Mouse (Mus musculus) left cerebral cortex, postnatal 10 days (tissue): ENCODE measurements at regions not wholly inside any gene's neighbourhood (a gene's known extent, or its start where the extent isn't known, plus 50 kb on each side); places are given as distances from the start of the nearest gene placed in this dataset.
"Not testable (repeated sequence)": the region's sequence is repeated elsewhere in the genome, so short reads cannot be mapped to it uniquely, and the experiment has no call there.

Source experiments
- DNase-seq, 2 experiments: peaks; one replicate each; pipeline ENCODE4 v3.0.0; 2021 to 2022; ENCODE audit warnings: low spot score in 2 of 2, mixed read lengths in 1 of 2; ENCODE audit errors: extremely low spot score in 1 of 2
- intact Hi-C: fragments of 180-260 bp; cut with DNase I; formaldehyde crosslinking; loops from one replicate; pipeline ENCODE4 v1.15.1; 2025

DNA sequence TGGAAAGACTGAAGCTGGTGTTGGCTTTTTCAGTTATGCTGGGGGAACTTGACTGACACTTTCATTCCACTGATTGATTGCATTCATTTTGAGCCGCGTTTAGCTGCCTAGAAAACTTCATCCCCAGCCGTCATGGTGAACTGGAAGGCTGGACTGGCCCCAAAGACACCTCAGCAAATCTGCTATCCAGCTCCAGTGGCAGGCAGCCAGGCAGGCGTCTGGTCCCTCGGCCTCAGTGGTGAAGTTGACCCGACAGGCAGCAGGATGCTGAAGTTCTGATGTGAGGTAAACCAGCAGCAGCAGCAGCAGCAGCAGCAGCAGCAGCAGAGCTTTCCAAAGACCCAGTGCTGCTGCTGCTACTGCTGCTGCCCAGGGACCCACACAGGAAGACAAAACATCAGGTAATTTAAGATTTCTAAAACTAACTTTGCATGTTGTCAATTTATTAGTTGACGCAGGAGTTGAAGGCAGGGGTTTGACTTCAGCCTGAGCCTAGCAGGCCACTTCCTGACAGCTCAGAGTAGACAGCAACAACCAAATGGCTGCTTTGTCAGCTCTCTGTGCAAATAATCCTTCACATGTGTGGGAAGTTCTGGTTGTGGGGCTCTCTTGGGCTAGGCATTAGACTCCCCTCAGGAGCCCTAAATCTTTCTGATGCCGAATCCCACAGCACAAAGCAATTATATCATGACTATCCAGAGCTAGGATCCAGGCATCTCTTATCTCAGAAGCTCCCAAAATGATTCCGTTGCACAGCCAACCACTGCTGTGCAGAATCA, 200.4 kb upstream of the Nhs start:
- intact Hi-C loops, result no loop called here
- peak in 1 of 2 experiments; percentile 27 for DNase-seq

- intact Hi-C loops, result no loop called here
- no peak for DNase-seq
Measured at GRCm38 (mm10) chrX:162348341-162348740, 188.8 kb upstream of the Nhs start.

- no peak for DNase-seq
- intact Hi-C loops, result no loop called here
Measured at GRCm38 (mm10) chrX:162347886-162348285, 188.4 kb upstream of the Nhs start.

- intact Hi-C loops, result no loop called here
Measured at GRCm38 (mm10) chrX:162345497-162346143, 186.1 kb upstream of the Nhs start.

GRCm38 (mm10) chrX:162332121-162332520, 172.6 kb upstream of the Nhs start:
- no peak for DNase-seq
- intact Hi-C loops, result no loop called here

More at GRCm38 (mm10) chrX:162345497-162346143, 186.1 kb upstream of the Nhs start:
- DNase-seq, result peak in 1 of 2 experiments; percentile 16

DNA sequence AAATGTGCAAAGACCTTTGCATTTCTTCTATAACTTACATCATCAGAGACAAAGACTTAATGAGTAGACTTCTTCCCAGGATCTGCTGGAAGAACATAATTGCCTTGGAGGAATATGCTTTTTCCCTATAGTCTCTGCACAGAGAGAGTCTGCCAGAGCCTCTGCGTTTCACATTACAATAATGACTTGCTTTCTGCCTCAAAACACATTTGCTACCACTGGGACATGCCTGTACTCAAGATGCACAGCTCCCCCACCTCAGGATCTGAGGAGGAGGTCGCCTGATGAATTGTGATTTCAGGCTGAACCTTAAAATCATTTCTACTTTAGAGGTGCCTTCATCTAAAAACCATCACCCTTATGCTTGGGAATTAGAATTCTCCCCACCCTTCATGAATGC, 148.1 kb upstream of the Nhs start:
- no peak for DNase-seq
- intact Hi-C loops, result no loop called here

GRCm38 (mm10) chrX:162304145-162304544, 144.6 kb upstream of the Nhs start:
- intact Hi-C loops, result no loop called here

DNA sequence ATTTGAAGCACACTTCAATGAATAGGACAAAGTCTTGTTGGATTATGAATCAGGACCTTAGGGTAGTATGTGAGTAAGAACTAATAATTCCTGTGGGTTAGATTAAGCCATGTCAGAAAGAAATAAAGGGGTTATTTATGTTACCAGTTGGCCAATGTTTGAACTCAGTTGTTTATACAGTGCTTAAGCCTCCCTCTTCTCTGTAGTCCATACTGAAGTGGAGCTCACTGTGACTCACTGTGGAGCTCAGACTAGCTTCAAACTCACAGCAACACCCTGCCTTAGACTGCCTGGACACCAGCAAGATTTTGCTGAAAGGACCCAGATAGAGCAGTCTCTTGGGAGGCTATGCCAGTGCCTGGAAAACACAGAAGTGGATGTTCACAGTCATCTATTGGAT, 143.3 kb upstream of the Nhs start:
- intact Hi-C loops, result no loop called here
- no peak for DNase-seq

More at GRCm38 (mm10) chrX:162304145-162304544, 144.6 kb upstream of the Nhs start:
- no peak for DNase-seq

GRCm38 (mm10) chrX:162291234-162291633, 131.7 kb upstream of the Nhs start:
- no peak for DNase-seq
- intact Hi-C loops, result no loop called here

GRCm38 (mm10) chrX:162286155-162286554, 126.6 kb upstream of the Nhs start:
- DNase-seq, intact Hi-C loops: not testable (repeated sequence)

DNA sequence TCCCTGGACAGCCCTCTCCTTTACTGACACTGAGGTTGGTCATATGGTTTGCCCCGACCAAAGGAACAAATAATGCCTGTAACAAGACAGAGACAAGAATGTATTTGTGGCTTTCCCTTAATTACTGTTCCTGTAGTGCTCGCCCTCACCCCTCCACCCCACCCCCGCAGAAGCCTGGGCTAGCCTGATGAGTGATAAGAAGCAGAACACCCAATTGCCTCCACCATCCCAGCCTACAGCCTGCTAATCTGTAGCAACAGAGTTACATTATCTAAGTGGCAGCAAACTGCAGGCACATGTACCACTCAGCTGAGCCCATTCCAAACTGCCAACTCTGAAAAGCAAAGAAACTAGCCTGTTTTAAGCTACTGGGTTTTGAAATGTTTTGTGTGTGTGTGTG, 124.7 kb upstream of the Nhs start:
- intact Hi-C loops, result no loop called here
- no peak for DNase-seq

DNA sequence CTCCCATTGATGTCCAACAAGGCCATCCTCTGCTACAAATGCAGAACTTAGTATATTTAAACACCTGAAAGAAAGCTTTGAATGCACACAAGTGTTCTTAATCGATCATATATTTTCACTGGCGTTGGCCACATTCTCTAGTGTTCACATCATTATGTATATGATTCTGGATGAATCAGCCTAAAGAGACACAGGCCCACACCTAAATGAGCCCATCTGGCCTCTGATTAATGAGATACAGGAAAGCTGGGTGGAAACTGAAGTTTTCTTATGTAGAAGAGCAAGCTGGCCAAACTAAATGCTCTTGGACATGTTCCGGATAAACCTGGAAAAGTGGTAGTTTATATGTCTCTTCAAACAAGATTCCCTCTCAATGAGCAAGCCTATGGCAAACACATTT, 123.2 kb upstream of the Nhs start:
- intact Hi-C loops, result no loop called here
- DNase-seq, result no peak

DNA sequence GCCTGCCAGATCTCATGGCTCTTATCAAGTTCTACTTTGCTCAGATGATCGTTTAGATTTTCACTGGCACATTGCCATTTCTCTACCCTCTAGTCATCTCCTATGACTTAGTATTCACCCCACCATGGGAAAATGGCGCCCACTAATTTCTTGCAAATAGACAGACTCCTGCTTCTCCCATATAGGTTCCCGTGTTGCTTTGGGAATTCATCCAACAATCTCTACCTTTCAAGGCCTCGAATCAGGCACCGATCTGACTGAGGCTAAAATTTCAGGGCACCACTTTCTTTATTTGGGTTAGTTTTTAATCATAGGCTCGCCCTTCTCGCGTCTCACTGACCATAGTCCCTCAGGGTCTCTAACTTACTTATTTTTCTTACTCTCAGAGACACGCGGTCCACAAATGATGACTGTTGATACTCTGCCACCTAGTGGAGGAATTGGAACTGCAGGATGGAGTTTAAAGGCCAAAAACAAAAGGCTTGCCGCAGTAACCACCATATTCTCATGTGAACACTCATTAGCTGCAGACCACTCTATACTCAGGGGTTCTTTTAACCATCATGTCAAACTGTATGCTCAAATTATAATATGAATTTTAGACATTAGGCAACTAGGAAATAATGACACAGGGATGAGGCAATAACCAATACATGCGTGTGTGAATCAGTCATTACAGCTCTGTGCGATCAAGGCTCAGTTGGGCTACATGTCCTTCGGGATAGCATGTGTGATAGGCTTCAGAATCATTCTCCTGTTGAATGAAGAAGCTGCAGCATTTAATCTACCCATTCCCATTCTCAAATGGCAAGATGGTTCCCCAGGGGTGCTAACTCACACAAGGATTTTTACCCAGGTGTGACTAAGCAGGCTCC, 119.5 kb upstream of the Nhs start:
- intact Hi-C loops, result loop anchor here (5.0 kb wide), 1 partner anchor 312 kb away; no protein-coding TSS in a partner anchor
- DNase-seq, result peak; percentile 34 to 35

DNA sequence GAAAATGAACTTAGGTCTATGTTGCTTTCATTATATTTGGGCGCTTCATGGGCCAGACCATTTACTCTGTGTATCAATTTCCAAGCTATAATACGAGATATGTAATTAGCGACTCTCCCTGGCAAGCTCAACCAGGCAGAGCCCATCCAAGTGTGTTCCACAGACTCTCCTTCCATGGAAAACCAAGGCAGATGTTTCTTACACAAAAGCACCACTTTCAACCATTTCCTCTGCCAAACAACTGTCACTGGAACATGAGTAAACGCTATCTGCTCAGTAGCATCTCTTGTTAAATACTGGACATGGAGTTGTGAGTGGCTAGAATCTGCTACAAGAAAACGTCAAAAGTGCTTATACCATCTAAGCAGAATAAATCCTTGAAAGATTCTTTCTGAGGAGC, 115.1 kb upstream of the Nhs start:
- DNase-seq, result no peak
- intact Hi-C loops, result no loop called here

GRCm38 (mm10) chrX:162271189-162271588, 111.7 kb upstream of the Nhs start:
- intact Hi-C loops, result no loop called here
- no peak for DNase-seq

DNA sequence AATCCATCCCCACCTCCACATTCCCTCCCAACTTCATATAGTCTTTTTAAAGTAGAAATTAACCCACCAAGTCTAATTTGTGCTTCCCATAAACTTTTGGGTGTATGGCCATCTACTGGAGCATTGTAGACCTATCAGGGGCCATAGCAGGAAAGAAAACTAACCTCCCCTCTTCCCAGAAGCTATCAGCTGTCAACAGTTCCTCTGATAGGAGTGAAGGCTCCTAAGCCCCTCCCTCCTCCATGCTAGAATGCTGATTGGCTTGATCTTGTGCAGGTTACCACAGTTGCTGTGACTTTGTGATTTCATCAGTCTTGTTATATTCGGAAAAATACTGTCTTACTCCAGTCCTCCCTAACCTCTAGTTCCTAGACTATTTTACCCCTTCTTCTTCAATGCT, 109.4 kb upstream of the Nhs start:
- intact Hi-C loops, result no loop called here
- no peak for DNase-seq

DNA sequence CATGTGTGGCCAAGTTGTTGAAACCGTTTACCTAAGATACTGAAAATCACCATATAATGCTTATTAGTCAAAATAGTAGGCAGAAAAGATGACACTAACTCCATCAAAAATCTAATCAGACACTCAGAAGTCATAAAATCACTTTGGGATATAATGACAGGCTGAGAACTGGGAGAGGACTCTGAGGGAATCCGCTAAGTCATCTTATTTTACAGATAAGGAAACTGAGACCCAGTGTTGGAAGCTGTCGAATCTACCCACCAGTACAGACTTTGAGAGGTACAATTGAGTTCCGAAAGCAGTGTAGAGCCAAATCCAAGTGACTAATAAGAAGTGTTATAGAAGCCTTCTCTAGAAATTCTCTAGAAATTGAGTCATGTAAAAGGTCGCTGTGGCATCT, 108.6 kb upstream of the Nhs start:
- DNase-seq, result no peak
- intact Hi-C loops, result no loop called here

- intact Hi-C loops, result no loop called here
Measured at GRCm38 (mm10) chrX:162267679-162268078, 108.1 kb upstream of the Nhs start.

GRCm38 (mm10) chrX:162266769-162267168, 107.2 kb upstream of the Nhs start:
- intact Hi-C loops, result no loop called here
- no peak for DNase-seq

More at GRCm38 (mm10) chrX:162267679-162268078, 108.1 kb upstream of the Nhs start:
- DNase-seq, result peak in 1 of 2 experiments; percentile 20
